Mouse (Mus musculus): ENCODE data around the gene Mfsd4b1. TPM values are rescaled to one million over a fixed set of nuclear protein-coding genes. Genes with fewer than 3 reads are reported as not detected.

Mfsd4b1 gene
- polyA plus RNA-seq, 1 experiment from 2014 or later = 0.37 TPM

DNA sequence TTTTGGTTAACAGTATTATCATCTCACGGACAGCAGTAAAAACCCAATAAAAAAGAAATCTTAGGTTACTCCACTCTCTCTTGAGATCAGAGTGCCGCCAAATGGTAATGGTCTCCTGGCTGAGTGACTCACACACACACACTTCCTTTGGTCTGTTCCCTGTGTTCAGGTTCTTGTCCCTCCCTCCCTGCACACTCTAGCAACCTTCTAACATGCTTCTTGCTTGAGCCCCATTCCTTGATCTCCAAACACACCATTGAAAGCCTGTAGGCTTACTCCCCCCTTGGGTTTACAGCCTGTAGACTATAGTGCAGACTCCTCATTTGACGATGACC lies 33.7 kb upstream of the Mfsd4b1 start:
- Histone ChIP-seq H3K4me1 (0 out of 2 replicates have a peak, but pooled peaks cover 3% of the 10 kb centered on the region), H3K27me3 (no peaks in the 10 kb centered on the region), H3K9me3 (replicated peaks) (no peaks in the 10 kb centered on the region), H3K9ac (no peak overlapping the region), H3K4me3 (replicated peaks) (no peak overlapping the region), H3K4me2 (replicated peaks) (no peak overlapping the region), H3K27ac (replicated peaks) (no peak overlapping the region), H3K36me3 (no peaks in the 10 kb centered on the region)
- 70% methylated on average over 3 of the region's 3 CpGs for WGBS
- ATAC-seq (ENCODE audit: insufficient number of reproducible peaks, low FRiP score, low TSS enrichment, low read depth) = no peak

DNA sequence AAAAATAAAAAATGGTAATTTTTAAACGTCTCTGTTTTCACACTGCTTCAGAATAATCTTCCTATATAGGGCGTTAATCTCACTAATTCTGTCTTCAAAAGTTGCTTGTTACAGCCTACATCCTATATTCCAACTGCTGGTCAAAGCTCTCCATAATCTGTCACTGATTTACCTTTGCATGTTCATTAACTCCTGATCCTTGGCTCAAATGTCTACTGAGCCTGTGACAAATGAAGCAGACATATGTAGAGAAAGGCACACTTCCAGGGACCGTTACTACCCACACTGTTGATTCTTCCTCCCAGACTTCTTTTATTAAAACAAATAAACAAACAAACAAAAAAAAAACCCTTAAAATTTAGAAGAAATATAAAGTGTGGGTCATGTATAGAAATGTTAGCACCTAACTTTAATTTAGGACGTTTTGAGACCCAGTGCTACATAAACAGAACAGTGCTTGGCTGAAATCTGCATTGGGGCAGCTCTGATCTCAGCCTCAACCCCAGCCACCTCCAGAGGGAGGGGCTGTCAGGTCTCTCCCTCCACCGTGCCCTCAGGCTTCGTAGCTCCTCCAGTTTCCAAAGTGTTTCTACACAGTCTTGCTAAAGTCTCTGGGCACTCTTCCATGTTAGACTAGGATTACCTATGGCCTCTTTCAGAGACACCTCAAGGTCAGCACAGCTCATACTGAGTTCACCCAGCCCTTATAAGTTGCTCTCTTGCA lies 33.2 kb upstream of the Mfsd4b1 start:
- H3K27ac ChIP-seq (replicated peaks) = no peak overlapping the region
- H3K4me1 ChIP-seq = 0 out of 2 replicates have a peak, but pooled peaks cover 3% of the 10 kb centered on the region
- no peak overlapping the region for H3K4me3 ChIP-seq (replicated peaks)
- H3K9me3 ChIP-seq (replicated peaks) = no peaks in the 10 kb centered on the region
- ATAC-seq (ENCODE audit: insufficient number of reproducible peaks, low FRiP score, low TSS enrichment, low read depth) = no peak
- WGBS = 59% methylated on average over 6 of the region's 6 CpGs
- H3K27me3 ChIP-seq = no peaks in the 10 kb centered on the region
- no peaks in the 10 kb centered on the region for H3K36me3 ChIP-seq
- no peak overlapping the region for H3K4me2 ChIP-seq (replicated peaks)
- no peak overlapping the region for H3K9ac ChIP-seq

DNA sequence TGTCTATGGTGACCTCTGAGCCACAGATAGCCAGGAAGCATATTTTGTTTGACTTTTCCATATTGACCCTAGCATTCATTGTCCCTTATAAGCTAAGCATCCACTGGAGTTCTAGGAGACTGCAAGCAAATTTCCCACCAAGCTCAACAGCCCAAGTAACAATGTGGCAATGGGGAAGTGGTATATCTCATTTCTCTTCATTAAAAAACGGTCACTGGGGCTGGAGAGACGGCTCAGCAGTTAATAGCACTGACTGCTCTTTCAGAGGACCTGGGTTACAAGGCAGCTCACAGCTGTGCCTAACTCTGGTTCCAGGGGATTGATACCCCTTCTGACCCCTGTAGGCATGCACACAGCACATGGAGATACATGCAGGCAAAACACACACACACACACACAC lies 32.5 kb upstream of the Mfsd4b1 start:
- ATAC-seq (ENCODE audit: insufficient number of reproducible peaks, low FRiP score, low TSS enrichment, low read depth) = no peak

DNA sequence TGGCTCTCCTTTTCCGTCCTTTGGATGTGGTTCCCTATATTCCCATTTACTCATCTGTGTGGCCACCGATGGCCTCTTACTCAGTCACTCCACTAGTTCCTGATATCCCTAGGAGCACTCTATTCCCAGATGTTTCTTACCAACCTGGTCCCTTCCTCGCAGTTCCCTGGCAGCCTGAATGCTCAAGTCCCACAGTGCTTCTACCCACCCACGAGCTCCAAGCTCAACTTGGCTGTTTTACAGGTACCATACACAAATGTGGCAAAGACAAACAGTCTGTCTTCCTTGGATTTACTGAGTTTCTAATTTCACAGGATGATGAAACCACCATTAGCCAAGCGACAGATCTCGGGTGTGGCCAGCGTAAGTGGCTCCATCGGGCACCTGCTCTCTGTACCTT lies 29.4 kb upstream of the Mfsd4b1 start:
- H3K36me3 ChIP-seq = no peaks in the 10 kb centered on the region
- no peak for ATAC-seq (ENCODE audit: insufficient number of reproducible peaks, low FRiP score, low TSS enrichment, low read depth)
- H3K4me3 ChIP-seq (replicated peaks) = no peak overlapping the region
- H3K4me1 ChIP-seq = 0 out of 2 replicates have a peak, but pooled peaks cover 3% of the 10 kb centered on the region
- H3K4me2 ChIP-seq (replicated peaks) = no peak overlapping the region
- H3K9ac ChIP-seq = no peak overlapping the region
- 86% methylated on average over 8 of the region's 8 CpGs for whole genome bisulfite sequencing
- H3K27ac ChIP-seq (replicated peaks) = no peak overlapping the region
- no peaks in the 10 kb centered on the region for H3K9me3 ChIP-seq (replicated peaks)
- no peaks in the 10 kb centered on the region for H3K27me3 ChIP-seq

More for the DNA sequence above, 32.5 kb upstream of the Mfsd4b1 start:
- Histone ChIP-seq H3K9ac (no peak overlapping the region), H3K4me1 (0 out of 2 replicates have a peak, but pooled peaks cover 3% of the 10 kb centered on the region), H3K27ac (replicated peaks) (no peak overlapping the region), H3K4me3 (replicated peaks) (no peak overlapping the region), H3K4me2 (replicated peaks) (no peak overlapping the region), H3K36me3 (no peaks in the 10 kb centered on the region), H3K9me3 (replicated peaks) (no peaks in the 10 kb centered on the region), H3K27me3 (no peaks in the 10 kb centered on the region)
- 56% methylated on average over 2 of the region's 2 CpGs for WGBS

DNA sequence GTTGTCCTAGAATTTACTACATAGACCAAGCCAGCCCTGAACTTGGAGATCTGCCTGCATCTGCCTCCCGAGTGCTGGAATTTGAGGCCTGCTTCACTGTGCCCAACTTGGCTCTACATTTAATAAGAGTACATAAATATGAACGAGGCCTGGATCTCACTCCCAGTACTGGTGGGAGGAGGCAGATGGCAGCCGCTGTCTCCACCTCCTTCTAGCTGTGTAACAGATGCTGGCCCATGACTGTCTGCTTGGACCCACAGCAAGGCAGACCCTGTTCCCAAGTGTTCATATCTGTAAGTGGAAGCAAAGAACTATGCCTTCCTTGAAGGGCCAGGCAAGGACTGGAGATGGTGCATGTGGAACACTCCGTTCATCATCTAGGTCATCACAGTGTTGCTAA lies 28.8 kb upstream of the Mfsd4b1 start:
- Histone ChIP-seq H3K4me3 (replicated peaks) (no peak overlapping the region), H3K4me2 (replicated peaks) (no peak overlapping the region), H3K27me3 (no peaks in the 10 kb centered on the region), H3K36me3 (no peaks in the 10 kb centered on the region), H3K27ac (replicated peaks) (no peak overlapping the region), H3K9ac (no peak overlapping the region), H3K4me1 (0 out of 2 replicates have a peak, but pooled peaks cover 3% of the 10 kb centered on the region), H3K9me3 (replicated peaks) (no peaks in the 10 kb centered on the region)
- WGBS = 85% methylated on average over 4 of the region's 4 CpGs
- no peak for ATAC-seq (ENCODE audit: insufficient number of reproducible peaks, low FRiP score, low TSS enrichment, low read depth)

DNA sequence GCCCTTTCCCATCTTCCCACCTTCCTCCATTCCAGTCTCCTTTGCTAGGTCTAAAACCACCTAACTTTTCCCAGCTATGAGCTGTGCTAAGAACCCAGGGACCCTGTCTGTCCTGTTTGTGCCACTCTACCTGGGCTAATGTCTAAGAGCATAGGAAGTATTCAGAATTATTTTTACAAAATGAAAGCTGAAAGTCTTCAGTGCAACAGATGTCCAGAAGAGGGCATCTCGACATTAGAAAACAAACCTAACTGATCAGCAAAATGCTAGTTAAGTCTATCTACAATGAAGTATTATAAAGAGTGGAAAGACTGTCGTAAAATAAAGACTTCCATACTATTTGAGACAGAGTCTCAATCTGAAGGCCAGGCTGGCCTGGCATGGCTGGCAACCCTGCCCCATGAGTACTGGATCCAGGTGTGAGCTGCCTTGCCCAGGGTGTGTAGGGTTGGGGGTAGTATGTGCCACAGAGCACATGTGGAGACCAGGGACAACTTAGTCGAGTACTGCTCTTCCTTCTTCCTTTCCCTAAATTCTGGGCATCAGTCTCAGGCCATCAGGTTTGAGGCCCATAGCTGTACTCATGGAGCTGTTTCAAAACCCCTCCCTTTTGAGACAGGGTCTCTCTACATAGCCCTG lies 28.3 kb upstream of the Mfsd4b1 start:
- H3K4me3 ChIP-seq (replicated peaks) = no peak overlapping the region
- no peaks in the 10 kb centered on the region for H3K27me3 ChIP-seq
- no peak overlapping the region for H3K9ac ChIP-seq
- H3K4me2 ChIP-seq (replicated peaks) = no peak overlapping the region
- H3K36me3 ChIP-seq = no peaks in the 10 kb centered on the region
- H3K27ac ChIP-seq (replicated peaks) = no peak overlapping the region
- no peak for ATAC-seq (ENCODE audit: insufficient number of reproducible peaks, low FRiP score, low TSS enrichment, low read depth)
- no peaks in the 10 kb centered on the region for H3K9me3 ChIP-seq (replicated peaks)
- H3K4me1 ChIP-seq = 0 out of 2 replicates have a peak, but pooled peaks cover under 1% of the 10 kb centered on the region
- WGBS = 47% methylated on average over 3 of the region's 3 CpGs

DNA sequence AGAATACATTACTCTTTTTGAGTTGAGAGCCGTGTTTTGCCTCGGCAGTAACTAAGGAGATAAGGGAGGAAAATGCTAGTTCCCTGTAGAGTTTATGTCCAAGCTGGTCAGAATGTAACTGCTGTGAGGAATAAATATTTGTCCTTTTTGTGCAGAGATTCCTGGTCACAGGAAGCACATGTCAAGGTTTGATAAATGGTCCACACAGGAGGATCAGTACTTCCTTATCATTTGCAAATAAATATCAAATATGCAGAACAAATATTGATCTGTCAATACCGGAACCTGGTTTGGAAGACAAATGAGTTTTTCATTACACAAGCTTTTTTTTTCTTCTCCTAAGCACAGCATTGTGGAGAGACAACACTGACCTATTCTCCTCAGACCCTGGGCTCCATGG lies 26.9 kb upstream of the Mfsd4b1 start:
- H3K4me3 ChIP-seq (replicated peaks) = no peak overlapping the region
- H3K36me3 ChIP-seq = no peaks in the 10 kb centered on the region
- no peak overlapping the region for H3K9ac ChIP-seq
- H3K4me2 ChIP-seq (replicated peaks) = no peak overlapping the region
- H3K27ac ChIP-seq (replicated peaks) = no peak overlapping the region
- no peaks in the 10 kb centered on the region for H3K9me3 ChIP-seq (replicated peaks)
- ATAC-seq (ENCODE audit: insufficient number of reproducible peaks, low FRiP score, low TSS enrichment, low read depth) = no peak
- 88% methylated on average over 3 of the region's 3 CpGs for WGBS
- H3K27me3 ChIP-seq = no peaks in the 10 kb centered on the region
- H3K4me1 ChIP-seq = no peaks in the 10 kb centered on the region

DNA sequence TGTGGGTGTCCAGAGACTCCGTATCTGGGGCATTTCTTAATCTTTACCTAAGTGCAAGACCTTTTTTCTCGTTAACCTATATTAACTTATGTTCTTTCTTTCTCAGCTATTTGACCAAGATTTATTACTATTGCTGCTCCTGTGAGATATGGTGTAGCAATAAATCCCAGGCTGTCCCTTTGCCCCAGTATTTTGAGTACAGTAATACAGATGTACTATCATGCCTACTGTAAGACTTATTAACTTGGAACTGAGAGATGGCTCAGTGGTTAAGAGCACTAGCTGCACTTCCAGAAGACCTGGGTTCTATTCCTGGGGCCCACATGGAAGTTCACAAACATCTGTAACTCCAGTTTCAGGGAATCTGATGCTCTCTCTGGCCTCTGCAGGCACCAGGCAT lies 25.7 kb upstream of the Mfsd4b1 start:
- Histone ChIP-seq H3K27me3 (no peaks in the 10 kb centered on the region), H3K4me2 (replicated peaks) (no peak overlapping the region), H3K9me3 (replicated peaks) (no peaks in the 10 kb centered on the region), H3K9ac (no peak overlapping the region), H3K27ac (replicated peaks) (no peak overlapping the region), H3K4me3 (replicated peaks) (no peak overlapping the region), H3K36me3 (no peaks in the 10 kb centered on the region), H3K4me1 (no peaks in the 10 kb centered on the region)
- WGBS = 88% methylated on average over 2 of the region's 2 CpGs
- no peak for ATAC-seq (ENCODE audit: insufficient number of reproducible peaks, low FRiP score, low TSS enrichment, low read depth)

DNA sequence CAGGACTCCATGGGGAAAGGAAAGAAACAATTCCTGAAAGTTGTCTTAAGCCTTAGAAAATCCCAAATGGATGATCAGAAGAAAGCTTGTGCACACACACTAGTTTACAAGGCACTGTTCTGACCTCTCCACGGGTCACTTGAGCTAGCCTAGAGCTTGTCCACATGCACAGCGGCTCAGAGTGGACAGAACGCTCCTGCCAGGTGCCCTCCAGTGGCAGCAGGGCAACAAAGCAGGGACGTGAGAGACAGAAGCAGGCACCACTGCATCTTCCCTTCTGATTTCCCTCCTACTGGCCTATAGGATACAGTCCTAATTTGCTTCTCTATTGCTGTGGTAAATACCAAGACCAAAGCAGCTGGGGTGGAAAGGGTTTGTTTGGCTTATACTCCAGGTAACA lies 16.3 kb upstream of the Mfsd4b1 start:
- WGBS = 23% methylated on average over 4 of the region's 4 CpGs
- no peak overlapping the region for H3K9ac ChIP-seq
- 0 out of 2 replicates have a peak, but pooled peaks cover 3% of the 10 kb centered on the region for H3K4me1 ChIP-seq
- H3K27me3 ChIP-seq = no peaks in the 10 kb centered on the region
- H3K36me3 ChIP-seq = no peaks in the 10 kb centered on the region
- H3K4me2 ChIP-seq (replicated peaks) = no peak overlapping the region
- H3K27ac ChIP-seq (replicated peaks) = no peak overlapping the region
- H3K9me3 ChIP-seq (replicated peaks) = no peaks in the 10 kb centered on the region
- ATAC-seq (ENCODE audit: insufficient number of reproducible peaks, low FRiP score, low TSS enrichment, low read depth) = no peak
- H3K4me3 ChIP-seq (replicated peaks) = no peak overlapping the region

DNA sequence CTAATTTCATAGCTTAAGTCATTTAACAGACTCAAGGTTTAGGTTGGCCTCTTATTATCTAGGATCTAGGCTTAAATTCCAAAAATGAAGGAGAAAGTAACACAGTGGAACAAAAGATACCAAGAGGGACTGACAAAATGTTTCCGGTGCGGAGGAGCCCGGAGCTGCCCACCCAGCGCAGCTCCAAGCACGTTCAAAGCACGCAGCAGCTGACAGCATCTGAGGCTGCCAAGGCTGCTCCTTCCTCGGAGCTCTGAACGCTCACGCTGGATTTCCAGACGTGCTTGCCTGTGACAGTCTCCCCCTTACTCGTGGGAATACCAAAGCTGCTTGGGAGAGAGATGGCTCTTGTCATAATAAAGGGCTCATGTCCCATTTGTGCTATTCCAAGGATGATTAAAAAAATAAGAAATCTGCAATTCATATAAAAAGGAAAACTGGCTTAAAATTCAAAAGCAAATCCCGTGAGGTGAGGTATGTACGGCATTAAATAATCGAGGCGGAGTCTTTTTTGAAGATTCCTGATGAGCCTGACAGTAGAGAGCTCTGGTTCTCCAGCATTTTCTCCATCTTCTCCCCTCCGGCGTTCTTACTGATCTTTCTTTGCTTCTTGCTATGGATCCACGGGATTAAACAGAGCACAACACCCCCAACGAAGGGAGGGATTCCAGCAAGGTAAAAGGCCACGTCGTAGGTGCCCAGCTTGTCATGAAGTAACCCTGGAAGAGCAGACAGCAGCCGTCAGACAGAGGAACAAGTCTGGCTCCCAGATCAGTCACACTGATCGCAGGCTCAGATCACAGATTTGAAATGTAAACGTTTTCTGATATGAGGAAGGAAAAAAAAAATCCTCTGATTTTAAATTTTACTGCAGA lies 11.9 kb upstream of the Mfsd4b1 start:
- Histone ChIP-seq H3K9ac (no peak overlapping the region), H3K27ac (replicated peaks) (no peak overlapping the region), H3K9me3 (replicated peaks) (no peaks in the 10 kb centered on the region), H3K27me3 (no peaks in the 10 kb centered on the region), H3K4me2 (replicated peaks) (0 out of 2 replicates have a peak overlapping the region, but pooled peaks have one; percentile 4), H3K36me3 (no peaks in the 10 kb centered on the region), H3K4me3 (replicated peaks) (no peak overlapping the region), H3K4me1 (0 out of 2 replicates have a peak, but pooled peaks cover 3% of the 10 kb centered on the region)
- ATAC-seq (ENCODE audit: insufficient number of reproducible peaks, low FRiP score, low TSS enrichment, low read depth) = no peak
- WGBS = 48% methylated on average over 24 of the region's 24 CpGs

DNA sequence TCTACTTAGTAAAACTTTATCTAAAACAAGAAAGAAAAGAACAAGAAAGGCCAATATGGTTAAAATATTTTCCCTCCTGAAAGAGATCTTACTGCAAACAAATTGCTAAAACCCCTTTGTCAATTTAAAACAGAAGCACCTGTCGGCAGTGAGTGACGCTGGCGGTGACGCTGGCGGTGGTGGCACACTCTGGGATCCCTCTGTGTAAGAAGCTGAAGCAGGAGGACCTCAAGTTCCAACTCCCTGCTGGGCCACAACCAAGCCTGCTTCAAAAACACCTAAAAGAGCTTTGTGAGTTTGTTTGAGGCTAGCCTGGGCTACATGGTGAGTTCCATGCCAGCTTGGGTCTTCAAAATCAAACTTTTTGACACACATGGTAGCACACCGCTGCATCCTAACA lies 9.9 kb upstream of the Mfsd4b1 start:
- no peaks in the 10 kb centered on the region for H3K27me3 ChIP-seq
- no peak overlapping the region for H3K4me3 ChIP-seq (replicated peaks)
- no peak overlapping the region for H3K27ac ChIP-seq (replicated peaks)
- 0 out of 2 replicates have a peak, but pooled peaks cover 3% of the 10 kb centered on the region for H3K4me1 ChIP-seq
- H3K4me2 ChIP-seq (replicated peaks) = no peak overlapping the region
- no peak overlapping the region for H3K9ac ChIP-seq
- no peaks in the 10 kb centered on the region for H3K36me3 ChIP-seq
- 97% methylated on average over 6 of the region's 6 CpGs for WGBS
- H3K9me3 ChIP-seq (replicated peaks) = no peaks in the 10 kb centered on the region
- no peak for ATAC-seq (ENCODE audit: insufficient number of reproducible peaks, low FRiP score, low TSS enrichment, low read depth)
